Comparison of ENCODE assay signal across 8 mouse cellular contexts in genomic region chr2:129084959-129085358, GRCm38 (mm10). TPM values are rescaled to one million over a fixed set of nuclear protein-coding genes. Genes with fewer than 3 reads are reported as not detected.
DNase-seq lines count a peak whose midpoint lies in the region; ATAC-seq and TF ChIP-seq lines count a peak whose summit lies in the region.

No protein-coding gene starts in this region.

- H3K9me3 ChIP-seq in embryonic facial prominence, embryonic 11.5 days (replicated peaks; ENCODE audit: control insufficient read depth, low read length), result no peaks in the 10 kb centered on the region

- WGBS in spleen, adult 2 months, result 66% methylated on average over 2 of the region's 2 CpGs
- 46% methylated on average over 2 of the region's 2 CpGs for WGBS in embryonic facial prominence, embryonic 11.5 days
- WGBS in olfactory bulb, adult 2 months, result 44% methylated on average over 2 of the region's 2 CpGs

- H3K36me3 ChIP-seq in spleen, adult 2 months (ENCODE audit: control insufficient read depth, insufficient read depth, low read length), result no peaks in the 10 kb centered on the region
- H3K36me3 ChIP-seq in embryonic facial prominence, embryonic 11.5 days (replicated peaks; ENCODE audit: control insufficient read depth, insufficient read depth, low read depth, low read length), result peaks cover 3% of the 10 kb centered on the region

- ATAC-seq in embryonic facial prominence, embryonic 11.5 days (replicated peaks; ENCODE audit: insufficient number of reproducible peaks, low FRiP score, low TSS enrichment, low read depth), result no peak

- no peaks in the 10 kb centered on the region for H3K4me1 ChIP-seq in spleen, adult 2 months (ENCODE audit: control insufficient read depth, insufficient read depth, insufficient read length)
- no peaks in the 10 kb centered on the region for H3K4me1 ChIP-seq in embryonic facial prominence, embryonic 11.5 days (ENCODE audit: control insufficient read depth, insufficient read depth, low read length)
- H3K4me1 ChIP-seq in olfactory bulb, adult 2 months (ENCODE audit: control insufficient read depth, insufficient read depth, low read length), result peaks cover 6% of the 10 kb centered on the region

- no peak overlapping the region for H3K4me3 ChIP-seq in spleen, adult 2 months (ENCODE audit: extremely low read depth, insufficient read depth, insufficient read length)
- no peak overlapping the region for H3K4me3 ChIP-seq in embryonic facial prominence, embryonic 11.5 days (ENCODE audit: low read depth, low read length)
- no peak overlapping the region for H3K4me3 ChIP-seq in olfactory bulb, adult 2 months (ENCODE audit: insufficient read depth, low read depth, low read length)

- H3K27ac ChIP-seq in spleen, adult 2 months (ENCODE audit: insufficient read depth, low read length), result no peak overlapping the region
- no peak overlapping the region for H3K27ac ChIP-seq in embryonic facial prominence, embryonic 11.5 days (replicated peaks; ENCODE audit: low read depth, low read length)
- H3K27ac ChIP-seq in olfactory bulb, adult 2 months (ENCODE audit: insufficient read depth, low read depth, low read length), result no peak overlapping the region

- H3K9ac ChIP-seq in embryonic facial prominence, embryonic 11.5 days (replicated peaks; ENCODE audit: low read length), result no peak overlapping the region

- DNase-seq in gastrocnemius, postnatal 10 days, result peak; percentile 36
- no peak for DNase-seq in gastrocnemius, postnatal 4 days (ENCODE audit: low spot score in 2 of 2)
- no peak for DNase-seq in spleen, adult 2 months (ENCODE audit: low read depth in 1 of 2, low spot score in 2 of 2)
- DNase-seq in spleen, postnatal 14 days (ENCODE audit: low spot score in 2 of 2), result no peak
- peak; percentile 79 for DNase-seq in embryonic facial prominence, embryonic 11.5 days (ENCODE audit: low spot score)
- no peak for DNase-seq in ovary, adult 18-20 months (ENCODE audit: low spot score)
- no peak for DNase-seq in urinary bladder, postnatal 14 days (ENCODE audit: low spot score)

- TF ChIP-seq CTCF in spleen, adult 2 months (IDR thresholded peaks at IDR 0.05; ENCODE audit: extremely low read depth, insufficient read depth, insufficient read length, insufficient replicate concordance), result peak; percentile 46; the same call in 1 of the 2 replicates
- peak; percentile 40; the same call in 1 of the 2 replicates for TF ChIP-seq CTCF in olfactory bulb, adult 2 months (IDR thresholded peaks at IDR 0.05; ENCODE audit: insufficient read depth, low read depth, low read length)

- TF ChIP-seq POLR2A in spleen, adult 2 months (IDR thresholded peaks at IDR 0.05; ENCODE audit: low read depth, low read length), result no peak
- TF ChIP-seq POLR2A in olfactory bulb, adult 2 months (IDR thresholded peaks at IDR 0.05; ENCODE audit: insufficient read depth, low read depth, low read length), result no peak

- no peak overlapping the region for H3K4me2 ChIP-seq in embryonic facial prominence, embryonic 11.5 days (ENCODE audit: low read depth, low read length)

- H3K27me3 ChIP-seq in spleen, adult 2 months (ENCODE audit: control insufficient read depth, insufficient read depth, low read length), result no peaks in the 10 kb centered on the region
- H3K27me3 ChIP-seq in embryonic facial prominence, embryonic 11.5 days (ENCODE audit: control insufficient read depth, insufficient read depth, low read length), result no peaks in the 10 kb centered on the region

RNA-seq across cellular contexts. Expression of gene Polr1b, which starts 15.8 kb away (rescaled TPM):
- total RNA-seq in gastrocnemius, postnatal 10 days (2021), result 10 to 100 TPM; 10.4 to 15.1 TPM
- 10 to 100 TPM; 16.4 to 17.8 TPM for total RNA-seq in gastrocnemius, postnatal 4 days (2021)
- polyA plus RNA-seq in spleen, adult 2 months (2012; rRNA removed), result 22.2 and 23.9 TPM in 2 replicates
- polyA plus RNA-seq in embryonic facial prominence, embryonic 11.5 days (2014; fragmentation: Nextera tagmentation; extraction: Ambion mirVana), result 21.5 and 22.2 TPM in 2 replicates
- not detected in 2 replicates for polyA plus RNA-seq in olfactory bulb, adult 2 months (2012; ENCODE audit: insufficient read depth, insufficient read length, low replicate concordance, missing spikeins)

RNA-seq across cellular contexts. Expression of gene Ttl, which starts 19.2 kb away (rescaled TPM):
- total RNA-seq in gastrocnemius, postnatal 10 days (2021), result 10 to 100 TPM in 1 of 2 experiments, 1 to 10 TPM in 1; 8.9 to 11.2 TPM
- total RNA-seq in gastrocnemius, postnatal 4 days (2021), result 10 to 100 TPM; 17.0 to 18.3 TPM
- polyA plus RNA-seq in spleen, adult 2 months (2012; rRNA removed), result 2.1 and 2.2 TPM in 2 replicates
- 14.7 and 15.7 TPM in 2 replicates for polyA plus RNA-seq in embryonic facial prominence, embryonic 11.5 days (2014; fragmentation: Nextera tagmentation; extraction: Ambion mirVana)
- not detected in 2 replicates for polyA plus RNA-seq in olfactory bulb, adult 2 months (2012; ENCODE audit: insufficient read depth, insufficient read length, low replicate concordance, missing spikeins)

RNA-seq across cellular contexts. Expression of gene Vinac1, which starts 37.0 kb away (rescaled TPM):
- total RNA-seq in gastrocnemius, postnatal 10 days (2021), result under 1 TPM in 1 of 2 experiments, not detected in 1; 0.07 TPM
- total RNA-seq in gastrocnemius, postnatal 4 days (2021), result under 1 TPM; 0.05 to 0.18 TPM
- polyA plus RNA-seq in spleen, adult 2 months (2012; rRNA removed), result 0.01 TPM in 1 of 2 replicates, not detected in the other
- 0.20 TPM in 1 of 2 replicates, not detected in the other for polyA plus RNA-seq in embryonic facial prominence, embryonic 11.5 days (2014; fragmentation: Nextera tagmentation; extraction: Ambion mirVana)
- polyA plus RNA-seq in olfactory bulb, adult 2 months (2012; ENCODE audit: insufficient read depth, insufficient read length, low replicate concordance, missing spikeins), result not detected in 2 replicates

RNA-seq across cellular contexts. Expression of gene Chchd5, which starts 44.5 kb away (rescaled TPM):
- 10 to 100 TPM in 1 of 2 experiments, 1 to 10 TPM in 1; 9.1 to 10.2 TPM for total RNA-seq in gastrocnemius, postnatal 10 days (2021)
- total RNA-seq in gastrocnemius, postnatal 4 days (2021), result 10 to 100 TPM; 13.5 to 15.2 TPM
- polyA plus RNA-seq in spleen, adult 2 months (2012; rRNA removed), result 17.8 and 20.4 TPM in 2 replicates
- polyA plus RNA-seq in embryonic facial prominence, embryonic 11.5 days (2014; fragmentation: Nextera tagmentation; extraction: Ambion mirVana), result 26.8 and 29.0 TPM in 2 replicates
- polyA plus RNA-seq in olfactory bulb, adult 2 months (2012; ENCODE audit: insufficient read depth, insufficient read length, low replicate concordance, missing spikeins), result not detected in 2 replicates

Comparison
In these comparisons a context has a peak if more than half of its experiments do, and no peak if none do; other contexts are left out.
1. DNase-seq: peak in gastrocnemius, postnatal 10 days (single experiment) and embryonic facial prominence, embryonic 11.5 days (single experiment); none in gastrocnemius, postnatal 4 days (0 of 2), spleen, adult 2 months (0 of 2), spleen, postnatal 14 days (0 of 2), ovary, adult 18-20 months (single experiment) and urinary bladder, postnatal 14 days (single experiment).
2. RNA of gene Polr1b, which starts 15.8 kb away (polyA plus RNA-seq): 22.2 to 23.9 TPM in spleen, adult 2 months and 21.5 to 22.2 TPM in embryonic facial prominence, embryonic 11.5 days; not detected in olfactory bulb, adult 2 months; every median in the first group is over 10 times any median in the second.